Mouse (Mus musculus) CH12.LX (cell line): Measurements from ENCODE around the gene Gamt. TPM values are rescaled to one million over a fixed set of nuclear protein-coding genes. Genes with fewer than 3 reads are reported as not detected.

ENCODE experiments used
- DNase-seq: peaks from one replicate; pipeline ENCODE4 v3.0.0-alpha.2; 2013; ENCODE audit errors: extremely low read depth
- H3K27ac ChIP-seq: 2 replicates; pipeline ENCODE4 v1.5.1; 2012; ENCODE audit warnings: low read depth, mild to moderate bottlenecking, control low read depth, moderate library complexity; ENCODE audit not compliant: insufficient read depth
- H3K27me3 ChIP-seq: replicated peaks from 2 replicates; pipeline ENCODE3; 2012; ENCODE audit warnings: inconsistent platforms
- H3K36me3 ChIP-seq, 2 experiments: replicated peaks in 1 of 2; 2 replicates each; pipeline versions ENCODE3 to v1.6.1; 2012; ENCODE audit warnings: inconsistent platforms in 1 of 2, low read length in 1 of 2, mild to moderate bottlenecking in 1 of 2, mixed read lengths in 1 of 2, moderate library complexity in 1 of 2; ENCODE audit not compliant: control insufficient read depth in 1 of 2, insufficient read depth in 1 of 2
- H3K4me1 ChIP-seq, 2 experiments: 2 replicates each; pipeline ENCODE4 v1.6.1; 2012; ENCODE audit warnings: inconsistent platforms in 1 of 2, moderate library complexity in 1 of 2; ENCODE audit not compliant: insufficient read depth in 2 of 2, control insufficient read depth in 1 of 2
- H3K4me2 ChIP-seq: 2 replicates; pipeline ENCODE4 v1.6.1; 2012; ENCODE audit warnings: low read depth, mild to moderate bottlenecking, control low read depth; ENCODE audit not compliant: poor library complexity, insufficient read depth, severe bottlenecking
- H3K4me3 ChIP-seq, 3 experiments: fragments of 150-350 bp in 1 of 3; sonication (generic) in 1 of 3; replicated peaks in 1 of 3; 2 replicates each; pipeline versions ENCODE3 to v1.5.1; 2011 to 2012; ENCODE audit warnings: low read depth in 2 of 3, low read length in 2 of 3, mild to moderate bottlenecking in 2 of 3, moderate library complexity in 2 of 3, control low read depth in 1 of 3, improper control_type of control experiment in 1 of 3, inconsistent platforms in 1 of 3, mixed read lengths in 1 of 3; ENCODE audit not compliant: poor library complexity in 1 of 3
- H3K79me2 ChIP-seq: replicated peaks from 2 replicates; pipeline ENCODE4 v1.6.1; 2012; ENCODE audit warnings: mild to moderate bottlenecking, moderate library complexity; ENCODE audit not compliant: control insufficient read depth, poor library complexity, insufficient read depth, severe bottlenecking; ENCODE audit errors: extremely low read depth
- H3K9ac ChIP-seq: 2 replicates; pipeline ENCODE4 v1.6.1; 2012; ENCODE audit warnings: low read depth, mild to moderate bottlenecking, control low read depth, moderate library complexity; ENCODE audit not compliant: insufficient read depth
- H3K9me3 ChIP-seq: replicated peaks from 2 replicates; pipeline ENCODE3; 2012; ENCODE audit warnings: low read length, inconsistent platforms, mixed read lengths
- CHD1 ChIP-seq: IDR thresholded peaks from 2 replicates; pipeline ENCODE4 v1.6.1; 2012; ENCODE audit warnings: low read depth, low read length, improper control_type of control experiment, inconsistent platforms
- CHD2 ChIP-seq: IDR thresholded peaks from 2 replicates; pipeline ENCODE4 v1.6.1; 2011; ENCODE audit warnings: low read length, improper control_type of control experiment
- CTCF ChIP-seq, 2 experiments: IDR thresholded peaks in 1 of 2; conservative IDR thresholded peaks in 1 of 2; 2 replicates each; pipeline ENCODE4 v1.5.1; 2011 to 2012; ENCODE audit warnings: low read depth in 2 of 2, low read length in 2 of 2, improper control_type of control experiment in 1 of 2, inconsistent platforms in 1 of 2, mild to moderate bottlenecking in 1 of 2, moderate library complexity in 1 of 2
- GABPA ChIP-seq: IDR thresholded peaks from 2 replicates; pipeline ENCODE4 v1.6.1; 2012; ENCODE audit warnings: low read depth, low read length, improper control_type of control experiment, inconsistent platforms; ENCODE audit not compliant: insufficient replicate concordance
- JUND ChIP-seq: conservative IDR thresholded peaks from 2 replicates; pipeline ENCODE4 v1.6.1; 2011; ENCODE audit warnings: low read depth, low read length, improper control_type of control experiment
- MAFK ChIP-seq: IDR thresholded peaks from 2 replicates; pipeline ENCODE4 v1.6.1; 2011; ENCODE audit warnings: low read length, improper control_type of control experiment; ENCODE audit not compliant: insufficient replicate concordance
- MAX ChIP-seq: IDR thresholded peaks from 2 replicates; pipeline ENCODE4 v1.6.1; 2011; ENCODE audit warnings: low read length, improper control_type of control experiment
- MXI1 ChIP-seq: IDR thresholded peaks from 2 replicates; pipeline ENCODE4 v1.6.1; 2011; ENCODE audit warnings: mild to moderate bottlenecking, low read depth, low read length, improper control_type of control experiment
- NELFE ChIP-seq: IDR thresholded peaks from 2 replicates; pipeline ENCODE4 v1.6.1; 2011; ENCODE audit warnings: low read depth, low read length, improper control_type of control experiment
- POLR2A ChIP-seq: IDR thresholded peaks from 2 replicates; pipeline ENCODE4 v1.6.1; 2011; ENCODE audit warnings: low read depth, mild to moderate bottlenecking, improper control_type of control experiment, low read length
- POLR2AphosphoS2 ChIP-seq: IDR thresholded peaks from 2 replicates; pipeline ENCODE4 v1.6.1; 2011; ENCODE audit warnings: low read depth, low read length, improper control_type of control experiment
- RCOR1 ChIP-seq: conservative IDR thresholded peaks from 2 replicates; pipeline ENCODE4 v1.6.1; 2012; ENCODE audit warnings: low read depth, mild to moderate bottlenecking, inconsistent platforms, low read length, improper control_type of control experiment
- SIN3A ChIP-seq: IDR thresholded peaks from 2 replicates; pipeline ENCODE4 v1.6.1; 2012; ENCODE audit warnings: low read length, improper control_type of control experiment, inconsistent platforms
- TBP ChIP-seq: conservative IDR thresholded peaks from 2 replicates; pipeline ENCODE4 v1.6.1; 2011; ENCODE audit warnings: low read depth, low read length, improper control_type of control experiment
- UBTF ChIP-seq: IDR thresholded peaks from 2 replicates; pipeline ENCODE4 v1.6.1; 2012; ENCODE audit warnings: low read depth, mild to moderate bottlenecking, inconsistent platforms, low read length, improper control_type of control experiment, moderate library complexity
- ZKSCAN1 ChIP-seq: IDR thresholded peaks from 2 replicates; pipeline ENCODE4 v1.6.1; 2012; ENCODE audit warnings: low read depth, inconsistent platforms, low read length, improper control_type of control experiment, borderline replicate concordance
- ZMIZ1 ChIP-seq: IDR thresholded peaks from 2 replicates; pipeline ENCODE4 v1.6.1; 2012; ENCODE audit warnings: low read depth, mild to moderate bottlenecking, inconsistent platforms, low read length, improper control_type of control experiment
- dilution Hi-C: fragments of 300-500 bp; cut with MboI; formaldehyde crosslinking; loops from 2 replicates; pipeline ENCODE4 v1.14.3; 2020; ENCODE audit warnings: low sequenced_read_pairs; ENCODE audit not compliant: extremely low pct_unique_long_range_greater_than_20kb, extremely low pct_ligation_motif_present
- in situ Hi-C: fragments of 300-500 bp; cut with MboI; formaldehyde crosslinking; loops from 3 replicates; pipeline ENCODE4 v1.14.3; 2019; ENCODE audit warnings: low sequenced_read_pairs, low pct_ligation_motif_present, low pct_unique_long_range_greater_than_20kb, mixed read lengths
- polyA plus RNA-seq: library from polyadenylated mRNA; unstranded; fragments of >175 nt; gene quantifications from 2 replicates; pipeline ENCODE4 v1.2.1, GENCODE M21; 2012; ENCODE audit warnings: low read depth; ENCODE audit not compliant: insufficient read length
- total RNA-seq, 2 experiments: library from RNA; depleted of rRNA; stranded (reverse); fragments of 300-350 nt in 1 of 2; fragments of >200 nt in 1 of 2; gene quantifications; 2 replicates each; pipeline ENCODE4 v1.2.3; 2012 to 2014

Gene Gamt
- total and polyA plus RNA-seq, 3 experiments, result 0.24 to 0.30 TPM; not detected in 1

- Histone ChIP-seq H3K4me1 (peaks cover 0 to 4% of the 10 kb centered on the region in 2 experiments; a peak in 1 of 4 replicates), H3K4me3 (no peak overlapping the region), H3K9me3 (no peaks in the 10 kb centered on the region), H3K4me2 (no peak overlapping the region), H3K27me3 (peaks cover 53% of the 10 kb centered on the region), H3K79me2 (no peaks in the 10 kb centered on the region), H3K36me3 (no peaks in the 10 kb centered on the region), H3K9ac (no peak overlapping the region), H3K27ac (no peak overlapping the region)
- dilution Hi-C loops (no loop called here), in situ Hi-C loops (no loop called here)
- DNase-seq, result no peak
- TF ChIP-seq CTCF (conservative IDR thresholded peaks at IDR 0.05 in 1 of 2, IDR thresholded peaks at IDR 0.05 in 1 of 2; ENCODE audit: low read depth in 2 of 2, low read length in 2 of 2) (no peak), SIN3A (no peak), ZMIZ1 (no peak), MAFK (no peak), CHD1 (no peak), CHD2 (no peak), MXI1 (no peak), POLR2A (no peak), GABPA (no peak), NELFE (no peak), POLR2AphosphoS2 (no peak), TBP (no peak), ZKSCAN1 (no peak), UBTF (no peak), MAX (no peak), JUND (no peak)
These were observed 51.9 kb downstream of the Gamt start for GRCm38 (mm10) chr10:80208841-80209371.

DNA sequence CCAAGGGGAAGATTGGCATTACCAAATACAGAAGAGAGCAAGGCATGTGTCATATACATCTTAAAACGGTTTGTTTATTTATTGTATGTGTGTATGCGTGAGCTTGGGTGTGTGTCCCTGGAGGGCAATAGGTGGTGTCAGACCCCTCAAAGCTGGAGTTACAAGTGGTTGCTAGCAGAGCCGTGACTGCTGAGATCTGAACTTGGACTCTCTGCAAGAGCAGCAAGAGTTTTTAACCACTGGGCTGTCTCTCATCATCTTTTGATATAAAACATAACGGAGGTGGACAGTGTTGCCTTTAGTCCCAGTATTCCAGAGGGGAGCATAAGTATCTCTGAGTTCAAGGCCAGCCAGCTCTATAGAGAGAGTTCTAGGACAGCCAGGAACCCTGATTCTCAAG, 52.6 kb downstream of the Gamt start:
- no peak for DNase-seq
- Histone ChIP-seq H3K9me3 (no peaks in the 10 kb centered on the region), H3K79me2 (no peaks in the 10 kb centered on the region), H3K36me3 (no peaks in the 10 kb centered on the region), H3K27ac (no peak overlapping the region), H3K4me1 (peaks cover 0 to 2% of the 10 kb centered on the region in 2 experiments; a peak in 1 of 4 replicates), H3K27me3 (peaks cover 55% of the 10 kb centered on the region), H3K4me3 (no peak overlapping the region), H3K4me2 (no peak overlapping the region), H3K9ac (no peak overlapping the region)
- in situ Hi-C loops (no loop called here), dilution Hi-C loops (no loop called here)
- TF ChIP-seq TBP (no peak), RCOR1 (no peak)

Other genes with a start within 250 kb of the Gamt start
Only the 20 nearest of the 26 such genes appear.
- gene Stk11, start 145.2 kb downstream of the Gamt start, total RNA-seq (2012; rRNA removed), result 64.8 and 65.9 TPM in 2 replicates
- gene Stk11, start 145.2 kb downstream of the Gamt start, total RNA-seq (2014; rRNA removed), result 47.4 and 48.5 TPM in 2 replicates
- 93.4 and 94.9 TPM in 2 replicates for gene Stk11, start 145.2 kb downstream of the Gamt start, polyA plus RNA-seq
- 270 and 326 TPM in 2 replicates for gene Atp5d, start 122.4 kb downstream of the Gamt start, total RNA-seq (2012; rRNA removed)
- gene Atp5d, start 122.4 kb downstream of the Gamt start, total RNA-seq (2014; rRNA removed), result 85.8 and 106 TPM in 2 replicates
- gene Atp5d, start 122.4 kb downstream of the Gamt start, polyA plus RNA-seq, result 306 and 352 TPM in 2 replicates
- gene Cbarp, start 120.2 kb downstream of the Gamt start, total RNA-seq (2012; rRNA removed), result 2.3 and 2.6 TPM in 2 replicates
- gene Cbarp, start 120.2 kb downstream of the Gamt start, total RNA-seq (2014; rRNA removed), result 0.09 and 0.19 TPM in 2 replicates
- gene Cbarp, start 120.2 kb downstream of the Gamt start, polyA plus RNA-seq, result 1.7 and 2.4 TPM in 2 replicates
- gene Midn, start 112.7 kb downstream of the Gamt start, total RNA-seq (2012; rRNA removed), result 11.6 and 16.2 TPM in 2 replicates
- 3.9 and 4.7 TPM in 2 replicates for gene Midn, start 112.7 kb downstream of the Gamt start, total RNA-seq (2014; rRNA removed)
- 25.2 and 33.2 TPM in 2 replicates for gene Midn, start 112.7 kb downstream of the Gamt start, polyA plus RNA-seq
- gene Cirbp, start 95.0 kb downstream of the Gamt start, total RNA-seq (2012; rRNA removed), result 28.3 and 34.4 TPM in 2 replicates
- 27.0 and 31.9 TPM in 2 replicates for gene Cirbp, start 95.0 kb downstream of the Gamt start, total RNA-seq (2014; rRNA removed)
- gene Cirbp, start 95.0 kb downstream of the Gamt start, polyA plus RNA-seq, result 40.2 and 45.9 TPM in 2 replicates
- gene 1600002K03Rik, start 88.1 kb downstream of the Gamt start, total RNA-seq (2012; rRNA removed), result 30.5 and 37.7 TPM in 2 replicates
- 34.3 and 40.2 TPM in 2 replicates for gene 1600002K03Rik, start 88.1 kb downstream of the Gamt start, total RNA-seq (2014; rRNA removed)
- 19.3 and 21.9 TPM in 2 replicates for gene 1600002K03Rik, start 88.1 kb downstream of the Gamt start, polyA plus RNA-seq
- gene Efna2, start 81.5 kb downstream of the Gamt start, total RNA-seq (2012; rRNA removed), result 0.63 and 1.5 TPM in 2 replicates
- gene Efna2, start 81.5 kb downstream of the Gamt start, total RNA-seq (2014; rRNA removed), result 0.23 and 0.34 TPM in 2 replicates
- 0.45 and 0.86 TPM in 2 replicates for gene Efna2, start 81.5 kb downstream of the Gamt start, polyA plus RNA-seq
- 35.6 and 44.3 TPM in 2 replicates for gene Mum1, start 34.6 kb downstream of the Gamt start, total RNA-seq (2012; rRNA removed)
- 24.1 and 25.1 TPM in 2 replicates for gene Mum1, start 34.6 kb downstream of the Gamt start, total RNA-seq (2014; rRNA removed)
- gene Mum1, start 34.6 kb downstream of the Gamt start, polyA plus RNA-seq, result 22.9 and 24.1 TPM in 2 replicates
- 248 and 282 TPM in 2 replicates for gene Ndufs7, start 11.9 kb downstream of the Gamt start, total RNA-seq (2012; rRNA removed)
- gene Ndufs7, start 11.9 kb downstream of the Gamt start, total RNA-seq (2014; rRNA removed), result 124 and 154 TPM in 2 replicates
- gene Ndufs7, start 11.9 kb downstream of the Gamt start, polyA plus RNA-seq, result 222 and 228 TPM in 2 replicates
- gene Dazap1, start 474 bp upstream of the Gamt start, total RNA-seq (2012; rRNA removed), result 162 and 172 TPM in 2 replicates
- gene Dazap1, start 474 bp upstream of the Gamt start, total RNA-seq (2014; rRNA removed), result 180 and 187 TPM in 2 replicates
- gene Dazap1, start 474 bp upstream of the Gamt start, polyA plus RNA-seq, result 236 and 252 TPM in 2 replicates
- gene Rps15, start 31.4 kb upstream of the Gamt start, total RNA-seq (2012; rRNA removed), result 4,610 and 5,342 TPM in 2 replicates
- gene Rps15, start 31.4 kb upstream of the Gamt start, total RNA-seq (2014; rRNA removed), result 2,343 and 2,739 TPM in 2 replicates
- 2,279 and 2,754 TPM in 2 replicates for gene Rps15, start 31.4 kb upstream of the Gamt start, polyA plus RNA-seq
- gene Apc2, start 35.0 kb upstream of the Gamt start, total RNA-seq (2012; rRNA removed), result 0.13 TPM in 2 replicates
- gene Apc2, start 35.0 kb upstream of the Gamt start, total RNA-seq (2014; rRNA removed), result not detected in 2 replicates
- 0.04 and 0.07 TPM in 2 replicates for gene Apc2, start 35.0 kb upstream of the Gamt start, polyA plus RNA-seq
- gene 2310011J03Rik, start 59.5 kb upstream of the Gamt start, total RNA-seq (2012; rRNA removed), result 46.8 and 59.7 TPM in 2 replicates
- gene 2310011J03Rik, start 59.5 kb upstream of the Gamt start, total RNA-seq (2014; rRNA removed), result 35.6 and 37.5 TPM in 2 replicates
- gene 2310011J03Rik, start 59.5 kb upstream of the Gamt start, polyA plus RNA-seq, result 34.6 and 38.9 TPM in 2 replicates
- 1.1 and 1.3 TPM in 2 replicates for gene Pcsk4, start 68.5 kb upstream of the Gamt start, total RNA-seq (2012; rRNA removed)
- not detected in 2 replicates for gene Pcsk4, start 68.5 kb upstream of the Gamt start, total RNA-seq (2014; rRNA removed)
- 0.46 TPM in 1 of 2 replicates, not detected in the other for gene Pcsk4, start 68.5 kb upstream of the Gamt start, polyA plus RNA-seq
- gene Reep6, start 68.9 kb upstream of the Gamt start, total RNA-seq (2012; rRNA removed), result 1.7 and 5.0 TPM in 2 replicates
- 0.20 and 0.48 TPM in 2 replicates for gene Reep6, start 68.9 kb upstream of the Gamt start, total RNA-seq (2014; rRNA removed)
- gene Reep6, start 68.9 kb upstream of the Gamt start, polyA plus RNA-seq, result 5.2 and 7.5 TPM in 2 replicates
- gene Adamtsl5, start 87.4 kb upstream of the Gamt start, total RNA-seq (2012; rRNA removed), result 0.38 and 0.55 TPM in 2 replicates
- gene Adamtsl5, start 87.4 kb upstream of the Gamt start, total RNA-seq (2014; rRNA removed), result 0.16 and 0.27 TPM in 2 replicates
- 0.07 and 0.16 TPM in 2 replicates for gene Adamtsl5, start 87.4 kb upstream of the Gamt start, polyA plus RNA-seq
- not detected in 2 replicates for gene Plk5, start 95.4 kb upstream of the Gamt start, total RNA-seq (2012; rRNA removed)
- gene Plk5, start 95.4 kb upstream of the Gamt start, total RNA-seq (2014; rRNA removed), result not detected in 2 replicates
- gene Plk5, start 95.4 kb upstream of the Gamt start, polyA plus RNA-seq, result not detected in 2 replicates
- 8.4 and 8.5 TPM in 2 replicates for gene Mex3d, start 126.6 kb upstream of the Gamt start, total RNA-seq (2012; rRNA removed)
- gene Mex3d, start 126.6 kb upstream of the Gamt start, total RNA-seq (2014; rRNA removed), result 4.9 and 6.6 TPM in 2 replicates
- gene Mex3d, start 126.6 kb upstream of the Gamt start, polyA plus RNA-seq, result 4.7 and 5.9 TPM in 2 replicates
- gene Mbd3, start 138.5 kb upstream of the Gamt start, total RNA-seq (2012; rRNA removed), result 61.9 and 67.0 TPM in 2 replicates
- 48.7 and 51.5 TPM in 2 replicates for gene Mbd3, start 138.5 kb upstream of the Gamt start, total RNA-seq (2014; rRNA removed)
- gene Mbd3, start 138.5 kb upstream of the Gamt start, polyA plus RNA-seq, result 131 and 133 TPM in 2 replicates
- 466 and 529 TPM in 2 replicates for gene Uqcr11, start 145.8 kb upstream of the Gamt start, total RNA-seq (2012; rRNA removed)
- gene Uqcr11, start 145.8 kb upstream of the Gamt start, total RNA-seq (2014; rRNA removed), result 442 and 444 TPM in 2 replicates
- 206 and 248 TPM in 2 replicates for gene Uqcr11, start 145.8 kb upstream of the Gamt start, polyA plus RNA-seq